Mouse (Mus musculus) liver, adult 2 months (tissue): ENCODE data around the gene Rxfp4. TPM values are rescaled to one million over a fixed set of nuclear protein-coding genes. Genes with fewer than 3 reads are reported as not detected.

Source experiments
- DNase-seq: peaks from one replicate; pipeline ENCODE4 v3.0.0-alpha.2; 2011; ENCODE audit warnings: low read depth, low spot score; ENCODE audit errors: extremely low read depth
- H3K27ac ChIP-seq: fragments of 200-500 bp; replicated peaks from 2 replicates; pipeline ENCODE4 v1.5.1; 2012; ENCODE audit warnings: low read depth, mild to moderate bottlenecking, control low read depth, inconsistent platforms, low read length; ENCODE audit not compliant: insufficient read depth
- H3K27me3 ChIP-seq: fragments of 200-500 bp; 2 replicates; pipeline ENCODE4 v1.6.1; 2012; ENCODE audit warnings: mild to moderate bottlenecking, moderate library complexity, low read length, inconsistent platforms; ENCODE audit not compliant: control insufficient read depth, insufficient read depth
- H3K36me3 ChIP-seq: fragments of 200-500 bp; 2 replicates; pipeline ENCODE4 v1.6.1; 2012; ENCODE audit warnings: low read length, inconsistent platforms; ENCODE audit not compliant: control insufficient read depth, insufficient read depth
- H3K4me1 ChIP-seq: fragments of 200-500 bp; 2 replicates; pipeline ENCODE4 v1.6.1; 2011; ENCODE audit warnings: low read length; ENCODE audit not compliant: control insufficient read depth, insufficient read depth
- H3K4me3 ChIP-seq: fragments of 200-500 bp; 2 replicates; pipeline ENCODE4 v1.5.1; 2011; ENCODE audit warnings: low read depth, mild to moderate bottlenecking, control low read depth, low read length, moderate library complexity; ENCODE audit not compliant: insufficient read depth
- H3K79me2 ChIP-seq: fragments of 200-500 bp; 2 replicates; pipeline ENCODE4 v1.6.1; 2012; ENCODE audit warnings: inconsistent platforms, mild to moderate bottlenecking, low read length, moderate library complexity; ENCODE audit not compliant: control insufficient read depth, insufficient read depth
- H3K9ac ChIP-seq: fragments of 200-500 bp; 2 replicates; pipeline ENCODE4 v1.6.1; 2012; ENCODE audit warnings: low read depth, mild to moderate bottlenecking, control low read depth, inconsistent platforms, low read length
- CTCF ChIP-seq: fragments of 200-500 bp; IDR thresholded peaks from 2 replicates; pipeline ENCODE4 v1.5.1; 2011; ENCODE audit warnings: low read depth, low read length, control low read depth
- POLR2A ChIP-seq: fragments of 200-500 bp; IDR thresholded peaks from 2 replicates; pipeline ENCODE4 v1.6.1; 2011; ENCODE audit warnings: low read length, control low read depth; ENCODE audit not compliant: insufficient read depth; ENCODE audit errors: extremely low read depth
- WGBS: fragments of 180-500 bp; shearing (Covaris S2); methylation state at CpG from one replicate; pipeline ENCODE4 v1.1.7; 2018; 5-methylcytosine and 5-hydroxymethylcytosine counted together
- polyA plus RNA-seq: library from polyadenylated mRNA; depleted of rRNA; stranded (reverse); fragments of >200 nt; gene quantifications from 2 replicates; pipeline ENCODE4 v1.2.3, GENCODE M21; 2012
- total RNA-seq: library from RNA; depleted of rRNA; stranded (reverse); fragments of >200 nt; gene quantifications from 2 replicates; pipeline ENCODE4 v1.2.3, GENCODE M21; 2014

Gene Rxfp4
- total and polyA plus RNA-seq, 2 experiments: not detected

DNA sequence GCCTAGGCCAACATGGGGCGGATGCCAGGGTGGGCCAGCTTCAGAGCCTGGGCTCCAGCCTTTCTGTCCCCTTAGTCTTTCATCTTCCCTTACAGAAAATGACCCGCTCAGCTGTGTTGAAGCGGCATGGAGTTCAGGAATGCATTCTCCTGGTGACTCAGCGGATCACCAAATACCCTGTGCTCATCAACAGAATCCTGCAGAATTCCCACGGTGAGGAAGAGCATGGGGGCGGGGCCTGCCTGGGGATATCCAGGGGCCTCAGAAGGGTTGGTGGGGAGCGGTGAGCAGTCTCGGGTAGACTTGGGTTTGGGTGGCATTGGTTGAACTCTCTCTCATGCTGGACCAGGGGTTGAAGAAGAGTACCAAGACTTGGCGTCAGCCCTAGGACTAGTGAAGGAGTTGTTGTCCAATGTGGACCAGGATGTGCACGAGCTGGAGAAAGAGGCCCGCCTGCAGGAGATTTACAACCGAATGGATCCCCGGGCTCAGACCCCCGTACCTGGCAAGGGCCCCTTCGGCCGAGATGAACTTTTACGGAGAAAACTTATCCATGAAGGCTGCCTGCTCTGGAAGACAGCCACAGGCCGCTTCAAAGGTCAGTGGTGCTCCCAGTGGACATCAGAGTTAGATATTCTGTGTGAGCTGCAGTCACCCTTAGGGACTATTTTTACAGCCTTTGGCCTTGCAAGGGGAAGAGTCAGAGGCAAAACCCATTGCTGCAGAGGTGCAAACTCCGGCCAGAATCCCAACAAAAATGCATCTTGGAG is 17.3 kb downstream of the Rxfp4 start:
- Histone ChIP-seq H3K27me3 (no peaks in the 10 kb centered on the region), H3K4me3 (no peak overlapping the region), H3K79me2 (no peaks in the 10 kb centered on the region), H3K9ac (no peak overlapping the region), H3K4me1 (no peaks in the 10 kb centered on the region), H3K36me3 (no peaks in the 10 kb centered on the region), H3K27ac (no peak overlapping the region)
- TF ChIP-seq CTCF (no peak), POLR2A (no peak)
- 94% methylated on average over 19 of the region's 19 CpGs for WGBS
- DNase-seq: no peak

DNA sequence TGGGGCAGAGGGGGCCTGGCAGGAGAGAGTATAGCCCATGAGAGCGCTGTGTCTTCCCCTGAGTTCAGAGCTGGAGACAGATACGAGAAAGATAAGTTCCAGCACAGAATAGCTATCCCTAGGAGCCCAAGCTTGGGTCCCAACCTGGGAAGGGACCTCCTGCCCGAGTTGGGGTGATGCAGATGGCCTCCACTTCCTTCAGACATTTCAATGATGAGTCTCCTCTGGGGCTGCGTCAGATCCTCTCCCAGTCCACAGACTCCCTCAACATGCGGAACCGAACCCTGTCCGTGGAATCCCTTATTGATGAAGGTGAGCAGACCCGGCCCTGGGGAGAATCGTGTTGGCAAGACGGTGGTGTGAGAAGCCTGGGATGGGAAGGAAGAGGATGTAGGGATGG is 19.9 kb downstream of the Rxfp4 start:
- Histone ChIP-seq H3K79me2 (no peaks in the 10 kb centered on the region), H3K27me3 (no peaks in the 10 kb centered on the region), H3K9ac (no peak overlapping the region), H3K27ac (no peak overlapping the region), H3K4me1 (peaks cover 2% of the 10 kb centered on the region; the same call in 1 of the 2 replicates), H3K4me3 (no peak overlapping the region), H3K36me3 (no peaks in the 10 kb centered on the region)
- TF ChIP-seq CTCF: no peak
- no peak for TF ChIP-seq POLR2A
- DNase-seq: no peak
- 90% methylated on average over 10 of the region's 10 CpGs for WGBS

DNA sequence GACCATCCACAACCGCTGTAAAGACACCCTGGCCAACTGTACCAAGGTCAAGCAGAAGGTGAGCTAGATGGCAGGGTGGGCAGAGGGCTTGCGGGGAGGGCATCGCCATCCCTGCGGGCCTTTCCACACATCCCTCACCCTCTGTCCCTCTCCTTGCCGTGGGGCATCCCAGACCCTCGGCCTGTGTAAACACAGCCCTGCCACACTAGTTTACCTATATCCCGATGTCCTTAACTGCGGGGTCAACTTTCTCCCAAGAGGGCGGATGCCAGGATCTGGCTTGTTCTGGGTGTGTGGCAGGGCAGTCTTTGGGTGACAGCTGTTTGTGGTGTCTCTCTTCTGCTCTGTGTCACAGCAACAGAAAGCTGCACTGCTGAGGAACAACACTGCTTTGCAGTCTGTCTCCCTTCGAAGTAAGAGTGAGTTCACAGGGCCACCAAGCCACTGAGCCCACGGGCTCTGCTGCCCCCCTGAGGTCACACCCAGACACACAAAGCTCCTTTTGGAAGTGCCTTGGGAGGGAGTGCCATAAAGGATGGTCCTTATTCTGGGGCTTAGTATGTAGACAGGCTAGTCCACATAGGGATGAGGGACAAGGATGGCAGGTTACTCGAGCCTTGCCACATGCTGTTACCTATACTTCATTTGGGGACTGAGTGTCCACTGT is 20.9 kb downstream of the Rxfp4 start:
- H3K27ac ChIP-seq: no peak overlapping the region
- no peak for DNase-seq
- H3K9ac ChIP-seq: no peak overlapping the region
- no peaks in the 10 kb centered on the region for H3K36me3 ChIP-seq
- peaks cover 2% of the 10 kb centered on the region; the same call in 1 of the 2 replicates for H3K4me1 ChIP-seq
- 69% methylated on average over 12 of the region's 12 CpGs for WGBS
- no peaks in the 10 kb centered on the region for H3K79me2 ChIP-seq
- no peak overlapping the region for H3K4me3 ChIP-seq
- H3K27me3 ChIP-seq: no peaks in the 10 kb centered on the region
- peak; percentile 82 for TF ChIP-seq CTCF
- TF ChIP-seq POLR2A: no peak

DNA sequence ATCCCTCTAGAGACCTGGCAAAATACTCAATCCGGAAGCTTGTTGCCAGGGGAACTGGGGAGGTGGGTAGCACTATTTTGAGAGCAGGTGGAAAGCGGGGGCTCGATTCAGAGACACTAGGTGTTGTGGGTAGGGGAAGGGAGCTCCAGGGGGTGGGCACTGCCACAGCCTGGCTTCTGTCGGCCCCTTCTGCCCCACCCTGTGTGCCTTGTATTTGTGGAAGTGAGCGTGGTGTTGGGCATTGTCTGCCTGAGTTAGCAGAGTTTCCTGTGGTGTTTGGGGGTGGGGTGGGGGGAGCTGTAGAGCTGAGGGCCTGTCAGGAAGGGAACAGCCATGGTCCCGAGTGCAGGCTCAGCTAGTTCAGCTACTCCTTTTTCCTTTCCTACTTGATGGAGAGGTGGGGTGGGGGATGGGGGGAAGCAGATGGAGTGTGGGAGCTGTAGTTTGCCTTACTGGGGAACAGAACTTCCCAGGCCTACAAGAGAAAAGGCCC is 22.0 kb downstream of the Rxfp4 start:
- H3K27ac ChIP-seq: 0 out of 2 replicates have a peak overlapping the region, but pooled peaks have one; percentile 37
- no peak overlapping the region for H3K4me3 ChIP-seq
- H3K27me3 ChIP-seq: no peaks in the 10 kb centered on the region
- H3K36me3 ChIP-seq: no peaks in the 10 kb centered on the region
- 81% methylated on average over 6 of the region's 6 CpGs for WGBS
- peaks cover 2% of the 10 kb centered on the region; the same call in 1 of the 2 replicates for H3K4me1 ChIP-seq
- H3K79me2 ChIP-seq: peaks cover 3% of the 10 kb centered on the region; the same call in 1 of the 2 replicates
- H3K9ac ChIP-seq: no peak overlapping the region
- DNase-seq: no peak
- no peak for TF ChIP-seq POLR2A
- no peak for TF ChIP-seq CTCF

DNA sequence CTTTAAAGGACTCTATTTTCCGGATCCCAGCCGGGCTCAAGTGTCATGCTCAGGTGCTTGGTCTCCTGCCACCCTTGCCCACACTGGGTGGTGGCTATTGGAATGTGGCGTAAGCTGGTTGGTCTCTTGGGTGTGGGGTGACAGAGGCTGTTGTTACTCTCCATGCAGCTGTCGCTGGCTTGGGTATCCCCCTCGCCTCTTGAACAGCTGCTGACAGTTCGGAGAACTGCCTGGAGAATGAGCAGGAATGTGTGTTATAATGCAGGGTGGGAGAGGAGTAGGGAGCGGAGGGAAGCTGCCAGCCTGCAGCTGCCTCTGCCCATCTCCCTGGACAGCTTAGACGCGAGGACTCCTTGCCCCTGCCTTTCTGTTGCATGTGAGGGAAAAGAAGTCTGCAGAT is 22.9 kb downstream of the Rxfp4 start:
- H3K27me3 ChIP-seq: no peaks in the 10 kb centered on the region
- H3K27ac ChIP-seq: no peak overlapping the region
- no peaks in the 10 kb centered on the region for H3K36me3 ChIP-seq
- H3K4me3 ChIP-seq: no peak overlapping the region
- peaks cover 2% of the 10 kb centered on the region; the same call in 1 of the 2 replicates for H3K4me1 ChIP-seq
- no peak overlapping the region for H3K9ac ChIP-seq
- no peak for DNase-seq
- H3K79me2 ChIP-seq: peaks cover 3% of the 10 kb centered on the region; the same call in 1 of the 2 replicates
- no peak for TF ChIP-seq CTCF
- TF ChIP-seq POLR2A: no peak
- 89% methylated on average over 9 of the region's 9 CpGs for WGBS
